Mouse (Mus musculus) megakaryocyte, embryonic 14.5 days (primary cell): ENCODE data around the gene Ak4.

ENCODE experiments used
- FLI1 ChIP-seq: IDR thresholded peaks from 2 replicates; pipeline ENCODE4 v1.6.1; 2012; ENCODE audit warnings: low read length, inconsistent platforms, mixed read lengths
- GATA1 ChIP-seq: IDR thresholded peaks from 3 replicates; pipeline ENCODE4 v1.6.1; 2012; ENCODE audit warnings: mixed read lengths, low read length, inconsistent platforms, borderline replicate concordance

DNA sequence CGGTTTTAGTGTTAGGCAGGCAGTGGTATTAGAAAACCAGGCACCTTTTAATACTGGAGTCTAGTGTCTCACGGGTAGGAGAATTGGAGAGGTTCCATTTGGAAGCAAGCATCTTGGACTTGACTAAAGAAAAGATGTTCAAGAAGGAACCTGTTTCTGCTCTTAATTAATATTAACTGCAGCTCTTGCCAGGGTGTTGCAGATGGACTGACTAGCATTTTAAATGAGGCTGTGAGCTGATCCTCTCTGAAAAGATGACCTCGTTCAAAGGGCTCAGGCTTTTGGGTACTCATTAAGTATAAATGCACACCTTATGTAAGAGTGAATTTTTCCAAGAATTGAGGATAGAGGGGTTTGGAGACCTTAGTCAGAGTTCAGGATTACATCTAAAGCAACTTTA is 5.4 kb downstream of the Ak4 start:
- TF ChIP-seq GATA1 (no peak), FLI1 (no peak)
